Mouse (Mus musculus) forelimb bud, embryonic 11.5 days (tissue): ENCODE data around the gene Vmn2r30.
"Not testable (repeated sequence)": the region's sequence is repeated elsewhere in the genome, so short reads cannot be mapped to it uniquely, and the experiment has no call there.

ENCODE experiments used
- DNase-seq: peaks from one replicate; pipeline ENCODE4 v3.0.0-alpha.2; 2012; ENCODE audit warnings: low read depth, low spot score

Gene Vmn2r30

GRCm38 (mm10) chr7:7337509-7337908, at the start of gene Vmn2r30:
TSS of gene Vmn2r30 (minus strand) at chr7:7337609.
- not testable (repeated sequence) for DNase-seq

- peak; percentile 1 for DNase-seq
Measured at GRCm38 (mm10) chr7:7374431-7374830, 37.0 kb upstream of the Vmn2r30 start, which contains the start of gene Gm45783. TSS of gene Gm45783 (minus strand) at chr7:7374573.

- peak; percentile 60 for DNase-seq
Measured at GRCm38 (mm10) chr7:7295595-7295994, 41.8 kb downstream of the Vmn2r30 start.

- no peak for DNase-seq
Measured at GRCm38 (mm10) chr7:7281383-7281782, 56.0 kb downstream of the Vmn2r30 start.

- peak; percentile 74 for DNase-seq
Measured at GRCm38 (mm10) chr7:7277966-7278567, 59.3 kb downstream of the Vmn2r30 start, which contains the start of gene Gm45844. TSS of gene Gm45844 (minus strand) at chr7:7278289.

- DNase-seq: peak; percentile 42
Measured at GRCm38 (mm10) chr7:7277556-7277955, 59.9 kb downstream of the Vmn2r30 start.
